Mouse (Mus musculus): ENCODE results near the gene Tnfsf13. TPM values are rescaled to one million over a fixed set of nuclear protein-coding genes. Genes with fewer than 3 reads are reported as not detected.

Gene Tnfsf13
- polyA plus RNA-seq, 1 experiment from 2014 or later: 1.2 TPM

DNA sequence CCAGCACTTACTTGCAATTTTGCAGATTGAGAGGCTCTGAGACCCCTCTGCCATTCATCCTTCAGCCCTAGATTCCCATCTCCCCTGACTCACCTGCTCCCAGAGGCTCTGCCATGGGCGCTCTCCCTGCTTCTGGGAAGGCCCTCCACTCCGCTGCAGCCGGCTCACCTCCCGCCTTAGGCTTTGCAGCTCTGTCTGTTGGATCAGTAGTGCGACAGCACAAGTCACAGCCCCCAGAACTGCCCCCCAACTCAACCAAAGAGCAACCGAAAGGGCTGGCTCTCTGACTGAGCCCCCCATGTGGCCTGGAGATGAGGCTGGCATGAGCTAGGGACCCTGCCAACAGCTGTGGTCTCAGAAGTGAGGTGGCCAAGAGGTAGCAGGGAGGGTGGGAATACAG is 648 bp downstream of the Tnfsf13 start:
- Histone ChIP-seq H3K27ac (ENCODE audit: low read length) (peak overlapping the region; percentile 95), H3K27me3 (ENCODE audit: control insufficient read depth, insufficient read depth, low read depth, low read length) (no peaks in the 10 kb centered on the region), H3K4me2 (ENCODE audit: low read depth, low read length) (no peak overlapping the region), H3K9me3 (ENCODE audit: control insufficient read depth, low read length) (no peaks in the 10 kb centered on the region), H3K9ac (ENCODE audit: low read length) (peak overlapping the region; percentile 50), H3K4me1 (replicated peaks; ENCODE audit: control insufficient read depth, insufficient read depth, low read length) (peaks cover 45% of the 10 kb centered on the region), H3K36me3 (ENCODE audit: control insufficient read depth, insufficient read depth, low read length) (no peaks in the 10 kb centered on the region), H3K4me3 (ENCODE audit: low read length) (no peak overlapping the region)
- WGBS: 90% methylated on average over 6 of the region's 6 CpGs
- no peak for ATAC-seq (ENCODE audit: low read depth)

DNA sequence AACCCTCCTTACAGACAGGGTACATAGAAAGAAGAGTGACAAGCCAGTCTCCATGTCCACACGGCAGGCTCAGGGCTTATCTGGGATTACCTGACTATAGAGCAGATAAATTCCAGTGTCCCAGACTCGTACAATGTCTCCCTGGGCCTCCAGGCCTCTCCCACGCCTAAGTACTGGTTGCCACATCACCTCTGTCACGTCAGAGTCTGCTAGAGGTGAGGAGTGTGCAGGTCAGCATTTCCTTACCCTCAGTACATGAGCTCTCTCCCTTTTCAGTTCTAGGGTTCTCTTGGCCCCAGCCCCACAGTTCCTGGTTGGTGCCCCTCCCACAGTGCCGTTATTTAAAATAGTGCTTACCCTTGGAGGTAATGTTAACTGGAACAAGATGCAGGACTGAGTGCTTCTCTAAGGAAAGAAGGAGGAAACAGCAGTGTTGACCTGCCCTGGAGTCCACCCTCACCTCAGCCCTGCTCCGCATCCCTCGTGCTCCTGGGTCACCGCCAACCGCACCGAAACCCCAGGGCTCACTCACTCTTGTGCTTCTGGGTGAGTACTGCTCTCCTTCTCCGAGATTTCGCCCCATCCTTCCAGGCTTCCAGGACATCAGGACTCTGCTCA is 1.3 kb downstream of the Tnfsf13 start:
- no peak overlapping the region for H3K9ac ChIP-seq (ENCODE audit: low read length)
- no peaks in the 10 kb centered on the region for H3K27me3 ChIP-seq (ENCODE audit: control insufficient read depth, insufficient read depth, low read depth, low read length)
- H3K9me3 ChIP-seq (ENCODE audit: control insufficient read depth, low read length): no peaks in the 10 kb centered on the region
- H3K4me1 ChIP-seq (replicated peaks; ENCODE audit: control insufficient read depth, insufficient read depth, low read length): peaks cover 48% of the 10 kb centered on the region
- 0 out of 2 replicates have a peak, but pooled peaks cover 2% of the 10 kb centered on the region for H3K36me3 ChIP-seq (ENCODE audit: control insufficient read depth, insufficient read depth, low read length)
- ATAC-seq (ENCODE audit: low read depth): no peak
- no peak overlapping the region for H3K4me2 ChIP-seq (ENCODE audit: low read depth, low read length)
- WGBS: 80% methylated on average over 12 of the region's 12 CpGs
- peak overlapping the region; percentile 95; the same call in 1 of the 2 replicates for H3K27ac ChIP-seq (ENCODE audit: low read length)
- no peak overlapping the region for H3K4me3 ChIP-seq (ENCODE audit: low read length)

DNA sequence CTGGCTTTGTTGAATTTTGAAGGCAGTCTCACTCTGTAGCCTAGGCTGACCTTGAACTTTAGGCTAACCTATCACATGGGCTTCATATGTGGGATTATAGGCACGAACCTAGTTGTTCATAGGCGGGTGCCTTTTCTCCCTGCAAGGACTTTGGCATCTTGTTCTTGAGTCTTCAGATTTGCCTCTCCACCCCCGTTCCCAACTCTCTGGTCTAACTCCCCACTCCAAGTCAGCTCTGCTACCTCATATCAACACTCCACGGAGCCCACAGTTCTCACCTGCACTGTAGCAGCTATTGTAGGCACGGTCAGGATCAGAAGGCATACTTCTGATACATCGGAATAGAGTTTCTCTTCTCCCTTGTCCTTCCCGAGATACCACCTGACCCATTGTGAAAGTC is 2.0 kb downstream of the Tnfsf13 start:
- no peak for ATAC-seq (ENCODE audit: low read depth)
- Histone ChIP-seq H3K4me1 (replicated peaks; ENCODE audit: control insufficient read depth, insufficient read depth, low read length) (peaks cover 48% of the 10 kb centered on the region), H3K27me3 (ENCODE audit: control insufficient read depth, insufficient read depth, low read depth, low read length) (no peaks in the 10 kb centered on the region), H3K36me3 (ENCODE audit: control insufficient read depth, insufficient read depth, low read length) (peaks cover 4% of the 10 kb centered on the region), H3K4me2 (ENCODE audit: low read depth, low read length) (peak overlapping the region; percentile 78; the same call in 1 of the 2 replicates), H3K9me3 (ENCODE audit: control insufficient read depth, low read length) (no peaks in the 10 kb centered on the region), H3K9ac (ENCODE audit: low read length) (peak overlapping the region; percentile 66), H3K27ac (ENCODE audit: low read length) (peak overlapping the region; percentile 97), H3K4me3 (ENCODE audit: low read length) (no peak overlapping the region)
- WGBS: 65% methylated on average over 7 of the region's 7 CpGs

DNA sequence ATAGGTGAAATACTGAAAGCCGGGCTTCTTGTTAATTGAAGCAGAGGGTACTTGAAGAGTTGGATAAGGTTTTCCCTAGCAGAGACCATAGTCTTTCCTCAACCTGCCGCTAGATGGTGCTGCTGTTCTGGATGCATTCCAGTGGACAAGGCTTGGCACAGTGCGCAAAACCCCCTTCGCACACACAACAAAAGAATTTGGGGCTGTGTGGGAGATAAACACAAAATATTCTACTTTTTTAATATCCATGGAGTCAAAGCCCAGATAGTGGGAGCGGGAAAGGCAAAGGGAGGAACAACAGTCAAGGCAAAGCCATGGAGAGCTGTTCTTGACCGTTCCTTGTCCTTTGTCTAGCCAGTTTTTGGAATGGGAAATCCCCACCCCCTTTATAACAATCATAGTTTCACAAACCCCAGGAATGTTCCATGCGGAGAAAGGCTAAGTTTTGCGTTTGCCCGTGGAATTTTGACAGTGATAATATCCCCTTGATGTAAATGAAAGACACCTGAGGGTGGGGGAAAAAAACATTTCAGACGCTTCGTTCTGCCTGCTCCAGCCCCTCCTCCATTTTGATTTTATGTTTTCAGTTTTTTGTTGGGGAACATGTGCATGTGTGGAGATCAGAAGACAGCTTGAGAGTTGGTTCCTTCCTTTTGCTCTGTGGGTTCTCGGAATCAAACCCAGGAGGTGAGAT is 2.6 kb downstream of the Tnfsf13 start:
- H3K4me1 ChIP-seq (replicated peaks; ENCODE audit: control insufficient read depth, insufficient read depth, low read length): peaks cover 48% of the 10 kb centered on the region
- H3K36me3 ChIP-seq (ENCODE audit: control insufficient read depth, insufficient read depth, low read length): peaks cover 10% of the 10 kb centered on the region
- peak; percentile 46 for ATAC-seq (ENCODE audit: low read depth)
- peak overlapping the region; percentile 78 for H3K4me2 ChIP-seq (ENCODE audit: low read depth, low read length)
- H3K4me3 ChIP-seq (ENCODE audit: low read length): peak overlapping the region; percentile 88
- peak overlapping the region; percentile 97 for H3K27ac ChIP-seq (ENCODE audit: low read length)
- no peaks in the 10 kb centered on the region for H3K27me3 ChIP-seq (ENCODE audit: control insufficient read depth, insufficient read depth, low read depth, low read length)
- WGBS: 11% methylated on average over 12 of the region's 12 CpGs
- H3K9me3 ChIP-seq (ENCODE audit: control insufficient read depth, low read length): no peaks in the 10 kb centered on the region
- peak overlapping the region; percentile 66 for H3K9ac ChIP-seq (ENCODE audit: low read length)

DNA sequence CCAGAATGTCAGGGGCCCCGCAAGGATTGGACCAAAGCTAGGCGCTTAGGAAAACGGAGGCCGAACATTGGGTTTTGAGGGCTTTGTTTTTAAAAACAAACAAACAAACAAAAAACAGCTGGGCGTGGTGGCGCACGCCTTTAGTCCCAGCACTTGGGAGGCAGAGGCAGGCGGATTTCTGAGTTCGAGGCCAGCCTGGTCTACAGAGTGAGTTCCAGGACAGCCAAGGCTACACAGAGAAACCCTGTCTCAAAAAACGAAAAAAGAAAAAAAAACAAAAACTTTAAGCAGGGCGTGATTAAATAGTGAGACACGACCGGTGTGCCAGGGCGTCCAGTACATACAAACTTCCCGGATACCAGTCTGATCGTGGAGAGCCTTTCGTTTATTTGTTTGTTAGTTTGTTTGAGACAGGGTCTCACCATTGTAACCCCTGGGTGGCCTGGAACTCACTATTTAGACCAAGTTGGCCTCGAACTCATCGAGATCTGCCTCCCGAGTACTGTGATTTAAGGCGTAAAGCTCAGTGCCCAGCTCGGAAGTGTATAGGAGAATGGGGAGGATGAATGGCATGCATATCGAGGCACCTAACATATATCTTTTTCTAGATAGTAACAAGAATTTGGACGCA is 3.3 kb downstream of the Tnfsf13 start:
- Histone ChIP-seq H3K4me3 (ENCODE audit: low read length) (peak overlapping the region; percentile 88), H3K4me1 (replicated peaks; ENCODE audit: control insufficient read depth, insufficient read depth, low read length) (peaks cover 48% of the 10 kb centered on the region), H3K9me3 (ENCODE audit: control insufficient read depth, low read length) (no peaks in the 10 kb centered on the region), H3K9ac (ENCODE audit: low read length) (peak overlapping the region; percentile 92), H3K27ac (ENCODE audit: low read length) (peak overlapping the region; percentile 97), H3K36me3 (ENCODE audit: control insufficient read depth, insufficient read depth, low read length) (peaks cover 16% of the 10 kb centered on the region), H3K27me3 (ENCODE audit: control insufficient read depth, insufficient read depth, low read depth, low read length) (no peaks in the 10 kb centered on the region), H3K4me2 (ENCODE audit: low read depth, low read length) (peak overlapping the region; percentile 78)
- no peak for ATAC-seq (ENCODE audit: low read depth)
- WGBS: 14% methylated on average over 24 of the region's 24 CpGs

DNA sequence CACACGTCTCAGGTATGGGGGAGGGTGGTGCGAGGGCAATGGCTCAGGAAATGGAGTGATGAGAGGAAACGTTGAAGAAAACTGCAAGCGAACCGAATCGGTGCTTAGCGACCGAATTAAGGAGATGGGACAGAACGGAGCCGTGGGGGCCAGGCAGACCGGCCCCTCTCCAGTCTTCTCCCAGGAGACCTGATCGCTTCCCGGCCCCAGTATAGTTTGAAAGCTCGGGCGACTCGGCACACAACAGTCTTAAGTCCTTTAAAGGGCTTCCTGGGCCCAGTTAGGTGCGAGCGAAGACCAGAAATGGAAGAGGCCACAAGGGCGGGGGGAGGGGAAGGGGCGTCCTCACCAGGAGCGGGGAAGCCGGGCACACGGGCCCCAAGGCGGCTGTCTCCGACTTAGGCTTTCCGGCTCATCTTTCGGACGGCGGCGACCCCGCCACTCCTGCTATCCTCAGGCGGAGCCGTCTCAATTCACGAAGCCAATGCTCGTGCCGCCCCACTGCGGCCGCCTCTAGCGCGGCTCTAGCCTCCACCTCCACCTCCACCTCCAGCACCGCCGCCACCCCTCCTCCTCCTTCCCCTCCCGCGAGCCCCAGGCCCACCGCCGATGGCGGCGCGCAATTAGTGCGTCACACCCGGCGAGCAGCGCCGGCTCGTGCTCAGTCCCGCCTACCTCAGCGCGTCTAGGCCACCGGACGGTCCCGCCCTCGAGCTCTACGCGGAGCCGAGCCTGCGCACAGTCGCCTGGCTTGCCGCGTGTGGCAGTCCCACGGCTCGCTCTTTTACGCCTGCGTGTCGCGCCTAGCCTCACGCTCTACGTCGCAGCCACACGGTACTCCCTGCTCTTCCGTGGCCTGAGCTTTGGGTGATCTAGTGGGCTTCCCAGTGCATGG is 4.0 kb downstream of the Tnfsf13 start, which contains the start of gene Senp3:
Senp3 (minus strand) TSS at position 771 of the 895 bp plus-strand sequence.
- peak within 1 kb of the TSS; percentile 92 for H3K9ac ChIP-seq (ENCODE audit: low read length)
- no peaks in the 10 kb centered on the region for H3K27me3 ChIP-seq (ENCODE audit: control insufficient read depth, insufficient read depth, low read depth, low read length)
- H3K4me1 ChIP-seq (replicated peaks; ENCODE audit: control insufficient read depth, insufficient read depth, low read length): peaks cover 42% of the 10 kb centered on the region
- no peaks in the 10 kb centered on the region for H3K9me3 ChIP-seq (ENCODE audit: control insufficient read depth, low read length)
- under 1% methylated on average over 53 of the region's 80 CpGs for WGBS
- peak within 1 kb of the TSS; percentile 97 for H3K27ac ChIP-seq (ENCODE audit: low read length)
- H3K4me2 ChIP-seq (ENCODE audit: low read depth, low read length): peak within 1 kb of the TSS; percentile 94
- H3K36me3 ChIP-seq (ENCODE audit: control insufficient read depth, insufficient read depth, low read length): peaks cover 22% of the 10 kb centered on the region
- ATAC-seq (ENCODE audit: low read depth): peak; percentile 93
- peak within 1 kb of the TSS; percentile 88 for H3K4me3 ChIP-seq (ENCODE audit: low read length)

DNA sequence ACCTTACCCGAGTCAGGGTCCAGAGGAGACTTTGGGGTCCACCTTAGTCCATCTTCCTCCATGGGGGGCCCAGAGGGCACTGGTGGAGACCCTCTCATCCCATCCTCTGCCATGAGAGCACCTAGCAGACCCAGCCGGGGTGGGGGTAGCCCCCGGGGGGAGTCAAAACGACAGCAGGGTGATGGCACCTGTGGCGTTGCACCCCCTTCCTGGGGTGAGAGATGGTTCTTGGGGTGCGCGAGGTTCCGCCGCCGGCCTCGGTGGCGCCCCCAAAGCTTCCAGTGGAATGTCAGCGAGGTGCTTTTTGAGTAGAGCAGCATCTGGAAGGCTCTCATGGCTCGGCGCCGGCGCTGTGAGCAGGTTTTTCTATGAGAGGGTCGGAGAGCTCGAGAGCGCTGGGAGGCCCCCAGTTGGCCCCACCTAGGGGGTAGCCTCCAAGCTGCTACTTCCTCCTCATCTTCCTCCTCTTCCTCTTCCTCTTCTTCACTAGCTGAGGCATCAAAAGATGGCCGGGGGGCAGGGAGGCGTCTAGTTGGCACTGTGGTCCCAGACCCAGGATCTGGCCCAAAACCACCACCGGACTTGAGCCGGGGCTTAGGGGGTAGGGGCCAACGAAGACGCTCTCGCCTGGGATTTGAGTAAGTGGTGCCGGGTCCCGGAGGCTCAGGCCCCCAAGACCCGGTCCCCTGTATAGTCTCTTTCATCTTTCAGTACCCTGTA is 5.3 kb downstream of the Tnfsf13 start:
- H3K27ac ChIP-seq (ENCODE audit: low read length): no peak overlapping the region
- no peak for ATAC-seq (ENCODE audit: low read depth)
- H3K27me3 ChIP-seq (ENCODE audit: control insufficient read depth, insufficient read depth, low read depth, low read length): no peaks in the 10 kb centered on the region
- peaks cover 22% of the 10 kb centered on the region for H3K36me3 ChIP-seq (ENCODE audit: control insufficient read depth, insufficient read depth, low read length)
- peak overlapping the region; percentile 88 for H3K4me3 ChIP-seq (ENCODE audit: low read length)
- no peaks in the 10 kb centered on the region for H3K9me3 ChIP-seq (ENCODE audit: control insufficient read depth, low read length)
- peaks cover 30% of the 10 kb centered on the region for H3K4me1 ChIP-seq (replicated peaks; ENCODE audit: control insufficient read depth, insufficient read depth, low read length)
- peak overlapping the region; percentile 92; the same call in 1 of the 2 replicates for H3K9ac ChIP-seq (ENCODE audit: low read length)
- WGBS: 87% methylated on average over 30 of the region's 30 CpGs
- peak overlapping the region; percentile 94 for H3K4me2 ChIP-seq (ENCODE audit: low read depth, low read length)

DNA sequence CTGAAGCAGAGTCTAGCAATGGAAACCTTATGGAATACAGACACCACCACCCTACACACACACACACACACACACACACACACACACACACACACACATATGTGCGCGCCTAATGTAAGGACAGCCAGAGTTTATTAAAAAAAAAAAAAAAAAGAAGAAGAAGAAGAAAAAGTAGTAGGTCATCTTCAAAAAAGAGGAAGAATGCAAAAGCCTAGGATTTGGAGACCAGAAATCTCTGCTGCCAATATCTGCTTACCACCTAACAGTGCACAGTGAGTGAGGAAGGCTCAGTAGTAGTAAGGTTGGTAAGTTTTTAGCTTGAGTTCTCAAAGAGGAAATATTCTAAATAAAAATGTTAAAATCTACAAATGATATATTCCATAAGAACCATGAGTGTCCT is 6.4 kb downstream of the Tnfsf13 start:
- H3K36me3 ChIP-seq (ENCODE audit: control insufficient read depth, insufficient read depth, low read length): peaks cover 27% of the 10 kb centered on the region
- no peak overlapping the region for H3K4me2 ChIP-seq (ENCODE audit: low read depth, low read length)
- 100% methylated on average over 2 of the region's 2 CpGs for WGBS

More for the DNA sequence above, 6.4 kb downstream of the Tnfsf13 start:
- Histone ChIP-seq H3K27me3 (ENCODE audit: control insufficient read depth, insufficient read depth, low read depth, low read length) (no peaks in the 10 kb centered on the region), H3K9me3 (ENCODE audit: control insufficient read depth, low read length) (no peaks in the 10 kb centered on the region), H3K27ac (ENCODE audit: low read length) (no peak overlapping the region), H3K4me3 (ENCODE audit: low read length) (no peak overlapping the region), H3K4me1 (replicated peaks; ENCODE audit: control insufficient read depth, insufficient read depth, low read length) (peaks cover 25% of the 10 kb centered on the region), H3K9ac (ENCODE audit: low read length) (no peak overlapping the region)
- ATAC-seq (ENCODE audit: low read depth): no peak

Data from lung, embryonic 16.5 days (tissue).